Mouse (Mus musculus): ENCODE results near the gene Kcns3.
"Not testable (repeated sequence)": the region's sequence is repeated elsewhere in the genome, so short reads cannot be mapped to it uniquely, and the experiment has no call there.

Kcns3 gene

GRCm38 (mm10) chr12:11086866-11087265 is 64.0 kb downstream of the Kcns3 start:
- in situ Hi-C loops (cut with MboI), result no loop called here

GRCm38 (mm10) chr12:11071079-11071478 is 79.8 kb downstream of the Kcns3 start:
- in situ Hi-C loops (cut with MboI), result no loop called here

- in situ Hi-C loops (cut with MboI), result no loop called here
Measured at GRCm38 (mm10) chr12:11066865-11067264, 84.0 kb downstream of the Kcns3 start.

DNA sequence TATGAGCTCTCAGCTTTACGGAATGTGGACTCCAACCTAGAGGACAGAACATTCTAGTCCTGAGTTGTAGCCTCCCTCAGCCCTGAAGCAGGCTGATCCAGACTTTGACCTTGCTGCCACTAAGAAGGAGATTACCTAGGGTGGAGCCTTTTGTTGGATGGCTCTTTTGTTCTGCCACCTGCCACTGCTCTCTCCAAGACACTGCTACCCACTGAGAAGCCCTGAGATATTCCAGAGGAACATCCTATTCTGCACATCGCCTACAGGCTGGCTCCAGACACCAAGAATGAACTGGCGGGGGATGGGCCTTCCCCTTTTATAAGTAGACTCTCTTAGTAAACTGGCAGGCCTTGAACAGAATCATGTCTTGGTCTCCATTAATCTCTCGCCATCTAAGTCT is 98.2 kb downstream of the Kcns3 start:
- in situ Hi-C loops (cut with MboI), result not testable (repeated sequence)

GRCm38 (mm10) chr12:11041821-11042220 is 109.0 kb downstream of the Kcns3 start:
- in situ Hi-C loops (cut with MboI), result no loop called here
